Mouse (Mus musculus): ENCODE measurements around the gene Igll1.
"Not testable (repeated sequence)": the region's sequence is repeated elsewhere in the genome, so short reads cannot be mapped to it uniquely, and the experiment has no call there.

Igll1 gene

GRCm38 (mm10) chr16:16863978-16864377 lies at the start of gene Igll1:
Igll1 (minus strand) TSS chr16:16863985.
- no peak for DNase-seq (ENCODE audit: low spot score)

GRCm38 (mm10) chr16:16913440-16913839 lies 49.7 kb upstream of the Igll1 start:
- no peak for DNase-seq (ENCODE audit: low spot score)

GRCm38 (mm10) chr16:16911641-16912597 lies 48.1 kb upstream of the Igll1 start:
- DNase-seq (ENCODE audit: low spot score) = peak; percentile 61

GRCm38 (mm10) chr16:16907799-16908198 lies 44.0 kb upstream of the Igll1 start:
- no peak for DNase-seq (ENCODE audit: low spot score)

- DNase-seq (ENCODE audit: low spot score) = no peak
Observed at GRCm38 (mm10) chr16:16903188-16903587, 39.4 kb upstream of the Igll1 start.

GRCm38 (mm10) chr16:16902329-16902728 lies 38.5 kb upstream of the Igll1 start:
- DNase-seq (ENCODE audit: low spot score) = no peak

- no peak for DNase-seq (ENCODE audit: low spot score)
Observed at GRCm38 (mm10) chr16:16897056-16897584, 33.3 kb upstream of the Igll1 start.

GRCm38 (mm10) chr16:16896382-16897055 lies 32.7 kb upstream of the Igll1 start, which contains the start of gene Ppm1f:
Ppm1f (plus strand) TSS chr16:16896469.
- DNase-seq (ENCODE audit: low spot score) = peak; percentile 90

GRCm38 (mm10) chr16:16896015-16896381 lies 32.2 kb upstream of the Igll1 start:
- no peak for DNase-seq (ENCODE audit: low spot score)

GRCm38 (mm10) chr16:16892366-16892765 lies 28.6 kb upstream of the Igll1 start:
- DNase-seq (ENCODE audit: low spot score) = no peak

- DNase-seq (ENCODE audit: low spot score) = no peak
Observed at GRCm38 (mm10) chr16:16888341-16888740, 24.6 kb upstream of the Igll1 start.

GRCm38 (mm10) chr16:16879025-16879424 lies 15.2 kb upstream of the Igll1 start:
- DNase-seq (ENCODE audit: low spot score) = no peak

GRCm38 (mm10) chr16:16870617-16871331 lies 7.0 kb upstream of the Igll1 start, which contains the start of the genes Top3b and Vpreb1:
Top3b (plus strand) TSS chr16:16870736.
Vpreb1 (minus strand) TSS chr16:16870843.
- peak; percentile 89 for DNase-seq (ENCODE audit: low spot score)

GRCm38 (mm10) chr16:16870241-16870616 lies 6.4 kb upstream of the Igll1 start:
- no peak for DNase-seq (ENCODE audit: low spot score)

GRCm38 (mm10) chr16:16865696-16866561 lies 2.1 kb upstream of the Igll1 start:
- no peak for DNase-seq (ENCODE audit: low spot score)

GRCm38 (mm10) chr16:16865217-16865616 lies 1.4 kb upstream of the Igll1 start:
- DNase-seq (ENCODE audit: low spot score) = no peak

GRCm38 (mm10) chr16:16862288-16862687 lies 1.5 kb downstream of the Igll1 start:
- DNase-seq (ENCODE audit: low spot score) = no peak

GRCm38 (mm10) chr16:16856731-16857476 lies 6.9 kb downstream of the Igll1 start:
- DNase-seq (ENCODE audit: low spot score) = no peak

GRCm38 (mm10) chr16:16856054-16856453 lies 7.7 kb downstream of the Igll1 start:
- not testable (repeated sequence) for DNase-seq (ENCODE audit: low spot score)

- DNase-seq (ENCODE audit: low spot score) = no peak
Observed at GRCm38 (mm10) chr16:16855541-16855940, 8.2 kb downstream of the Igll1 start.

Measured in testis, postnatal 14 days (tissue).